Comparison of ENCODE assay signal across 18 mouse cellular contexts in genomic region chr13:68928469-68928868, GRCm38 (mm10).
DNase-seq lines count a peak whose midpoint lies in the region; ATAC-seq lines count a peak whose summit lies in the region.
"Had no signal": no experiment of that assay in that cellular context is flagged by ENCODE, and none has a peak within 500 bp of the region (broad histone marks: within the 10 kb centered on the region; RNA-seq: fewer than 3 reads in every experiment).

No protein-coding gene starts in this region.

- peak; percentile 5 for DNase-seq in embryo, embryonic 10 days (ENCODE audit: low spot score)
- DNase-seq in embryo, embryonic 11 days: no peak
- DNase-seq in natural killer cell, adult 2 months (ENCODE audit: low spot score in 2 of 2): peak; percentile 1 to 6
- DNase-seq in thymus, postnatal 4 days: peak; percentile 28
- DNase-seq in spleen, adult 12 weeks (ENCODE audit: low spot score): no peak
- DNase-seq in heart, embryonic 10.5 days (ENCODE audit: low spot score): no peak
- DNase-seq: gastrocnemius, postnatal 14 days; kidney, adult 2 months; layer of hippocampus, postnatal 36 days had no signal

- H3K27me3 ChIP-seq in heart, embryonic 11.5 days (ENCODE audit: control insufficient read depth, insufficient read depth, low read length): no peaks in the 10 kb centered on the region
- no peaks in the 10 kb centered on the region for H3K27me3 ChIP-seq in heart, embryonic 10.5 days (ENCODE audit: insufficient read depth, poor library complexity, severe bottlenecking)
- H3K27me3 ChIP-seq: forebrain, embryonic 15.5 days; heart, embryonic 13.5 days; hindbrain, embryonic 15.5 days; limb, embryonic 12.5 days; lung, embryonic 15.5 days had no signal

- H3K4me1 ChIP-seq in heart, embryonic 11.5 days (ENCODE audit: control insufficient read depth, insufficient read depth, low read length): no peaks in the 10 kb centered on the region
- no peaks in the 10 kb centered on the region for H3K4me1 ChIP-seq in heart, embryonic 10.5 days
- H3K4me1 ChIP-seq: forebrain, embryonic 15.5 days; heart, embryonic 13.5 days; hindbrain, embryonic 15.5 days; midbrain, embryonic 10.5 days had no signal

- H3K36me3 ChIP-seq in heart, embryonic 11.5 days (ENCODE audit: control insufficient read depth, insufficient read depth, low read length): no peaks in the 10 kb centered on the region
- H3K36me3 ChIP-seq in heart, embryonic 10.5 days: no peaks in the 10 kb centered on the region
- H3K36me3 ChIP-seq: forebrain, embryonic 15.5 days; heart, embryonic 13.5 days; hindbrain, embryonic 15.5 days; limb, embryonic 12.5 days; lung, embryonic 15.5 days; midbrain, embryonic 10.5 days had no signal

- no peak overlapping the region for H3K4me3 ChIP-seq in heart, embryonic 11.5 days (ENCODE audit: low read depth, low read length)
- H3K4me3 ChIP-seq in heart, embryonic 10.5 days: no peak overlapping the region
- H3K4me3 ChIP-seq: forebrain, embryonic 15.5 days; heart, embryonic 13.5 days; hindbrain, embryonic 15.5 days; limb, embryonic 12.5 days; lung, embryonic 15.5 days; midbrain, embryonic 10.5 days; myocyte had no signal

- H3K27ac ChIP-seq in heart, embryonic 11.5 days (ENCODE audit: low read depth, low read length): no peak overlapping the region
- no peak overlapping the region for H3K27ac ChIP-seq in heart, embryonic 10.5 days
- H3K27ac ChIP-seq: forebrain, embryonic 15.5 days; heart, embryonic 13.5 days; hindbrain, embryonic 15.5 days; limb, embryonic 12.5 days; lung, embryonic 15.5 days; midbrain, embryonic 10.5 days had no signal

- ATAC-seq in hematopoietic stem cell, adult 5-6 weeks (replicated peaks in 1 of 2; ENCODE audit: insufficient read depth in 1 of 2, low FRiP score in 2 of 2, low TSS enrichment in 1 of 2, low read depth in 1 of 2, poor library complexity in 2 of 2, severe bottlenecking in 2 of 2): peak; percentile 99
- ATAC-seq in heart, embryonic 11.5 days (replicated peaks; ENCODE audit: insufficient number of reproducible peaks, low FRiP score, low TSS enrichment): no peak
- ATAC-seq: forebrain, embryonic 15.5 days had no signal

- H3K9ac ChIP-seq in heart, embryonic 11.5 days (ENCODE audit: low read depth, low read length): no peak overlapping the region
- H3K9ac ChIP-seq: forebrain, embryonic 15.5 days; heart, embryonic 13.5 days; hindbrain, embryonic 15.5 days; limb, embryonic 12.5 days; lung, embryonic 15.5 days had no signal

- WGBS in heart, embryonic 11.5 days (ENCODE audit: insufficient replicate concordance): 66% methylated on average over 6 of the region's 6 CpGs
- 61% methylated on average over 6 of the region's 6 CpGs for WGBS in heart, embryonic 10.5 days

- no peaks in the 10 kb centered on the region for H3K9me3 ChIP-seq in heart, embryonic 11.5 days (replicated peaks; ENCODE audit: control insufficient read depth, low read length)
- H3K9me3 ChIP-seq in heart, embryonic 10.5 days: no peaks in the 10 kb centered on the region
- H3K9me3 ChIP-seq: forebrain, embryonic 15.5 days; hindbrain, embryonic 15.5 days; limb, embryonic 12.5 days; lung, embryonic 15.5 days; midbrain, embryonic 10.5 days had no signal

- no peak overlapping the region for H3K4me2 ChIP-seq in heart, embryonic 11.5 days
- H3K4me2 ChIP-seq: forebrain, embryonic 15.5 days; heart, embryonic 13.5 days; hindbrain, embryonic 15.5 days; limb, embryonic 12.5 days; lung, embryonic 15.5 days had no signal

Comparison
In these comparisons a context has a peak if more than half of its experiments do, and no peak if none do; other contexts are left out.
1. DNase-seq: peak in embryo, embryonic 10 days (single experiment), natural killer cell, adult 2 months (2 of 2) and thymus, postnatal 4 days (single experiment); none in embryo, embryonic 11 days (single experiment), spleen, adult 12 weeks (single experiment) and heart, embryonic 10.5 days (single experiment).